Mouse (Mus musculus) embryonic facial prominence, embryonic 15.5 days (tissue): ENCODE results near the gene Tanc2. TPM values are rescaled to one million over a fixed set of nuclear protein-coding genes. Genes with fewer than 3 reads are reported as not detected.

ENCODE experiments used
- ATAC-seq: fragments of 200-750 bp; cut with Nextera tagmentation; 2 replicates; pipeline ENCODE4 v1.8.0; 2017; ENCODE audit warnings: low read depth, moderate TSS enrichment; ENCODE audit not compliant: insufficient number of reproducible peaks, low FRiP score, low TSS enrichment
- H3K27ac ChIP-seq: fragments of 300-500 bp; sonication (generic); replicated peaks from 2 replicates; pipeline ENCODE4 v1.5.1; 2015; ENCODE audit warnings: mild to moderate bottlenecking, inconsistent platforms
- H3K27me3 ChIP-seq: fragments of 300-500 bp; sonication (generic); 2 replicates; pipeline ENCODE4 v1.6.1; 2015; ENCODE audit warnings: inconsistent platforms
- H3K36me3 ChIP-seq: fragments of 300-500 bp; sonication (generic); 2 replicates; pipeline ENCODE4 v1.6.1; 2015; ENCODE audit warnings: mild to moderate bottlenecking, inconsistent platforms
- H3K4me1 ChIP-seq: fragments of 300-500 bp; sonication (generic); 2 replicates; pipeline ENCODE4 v1.6.1; 2015; ENCODE audit warnings: inconsistent platforms
- H3K4me2 ChIP-seq: fragments of 300-500 bp; sonication (generic); replicated peaks from 2 replicates; pipeline ENCODE4 v1.6.1; 2015; ENCODE audit warnings: mild to moderate bottlenecking, inconsistent platforms
- H3K4me3 ChIP-seq: fragments of 300-500 bp; sonication (generic); replicated peaks from 2 replicates; pipeline ENCODE4 v1.5.1; 2015; ENCODE audit warnings: mild to moderate bottlenecking, inconsistent platforms
- H3K9ac ChIP-seq: fragments of 300-500 bp; sonication (generic); 2 replicates; pipeline ENCODE4 v1.6.1; 2015; ENCODE audit warnings: inconsistent platforms
- H3K9me3 ChIP-seq: fragments of 300-500 bp; sonication (generic); replicated peaks from 2 replicates; pipeline ENCODE4 v1.6.1; 2016; ENCODE audit warnings: inconsistent platforms
- WGBS: fragments of 180-500 bp; shearing (Covaris S2); methylation state at CpG from one replicate; pipeline ENCODE4 v1.1.7; 2015; 5-methylcytosine and 5-hydroxymethylcytosine counted together
- polyA plus RNA-seq: library from polyadenylated mRNA; unstranded; fragments of >200 nt; fragmentation: Nextera tagmentation; extraction: Ambion mirVana; gene quantifications from 2 replicates; pipeline ENCODE4 v1.2.1, GENCODE M21; 2015

Tanc2 gene
- polyA plus RNA-seq, 1 experiment from 2014 or later, result 12.7 TPM

DNA sequence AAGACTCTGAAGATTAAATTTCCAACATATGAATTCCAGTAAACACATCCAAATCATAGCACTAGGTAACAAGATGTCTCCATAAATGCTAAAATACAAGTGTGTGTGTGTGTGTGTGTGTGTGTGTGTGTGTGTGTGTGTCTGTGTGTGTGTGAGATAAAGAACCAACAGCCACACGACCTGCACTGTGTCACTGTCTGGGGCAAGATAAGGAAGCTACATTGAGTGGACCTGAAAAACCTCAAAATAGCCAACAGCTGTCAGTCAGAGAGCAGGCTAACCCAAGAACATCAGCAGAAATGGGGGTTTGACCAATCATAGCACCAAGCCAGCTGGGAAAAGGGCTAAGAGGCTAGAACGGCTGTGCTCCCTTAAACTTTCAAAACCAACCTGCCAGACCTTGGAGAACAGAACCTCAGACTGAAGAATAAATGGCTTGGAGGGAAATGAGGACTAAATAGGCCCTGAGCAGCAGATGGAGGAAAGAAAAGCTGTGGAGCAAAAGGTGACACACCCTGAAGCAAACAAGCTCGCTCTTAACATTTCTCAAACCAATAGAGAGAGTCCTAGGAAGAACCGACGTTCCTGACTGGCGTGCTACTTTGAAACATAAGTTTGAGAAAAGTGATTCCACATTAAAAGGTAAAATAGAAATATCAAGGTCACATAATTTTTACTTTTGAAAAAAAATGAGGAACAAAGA is 30.8 kb upstream of the Tanc2 start:
- WGBS, result 80% methylated on average over 6 of the region's 6 CpGs
- no peak for ATAC-seq
- no peaks in the 10 kb centered on the region for H3K36me3 ChIP-seq
- H3K4me1 ChIP-seq, result peaks cover 8% of the 10 kb centered on the region; the same call in 1 of the 2 replicates
- H3K27me3 ChIP-seq, result no peaks in the 10 kb centered on the region; the same call in 1 of the 2 replicates
- no peaks in the 10 kb centered on the region for H3K9me3 ChIP-seq
- H3K9ac ChIP-seq, result no peak overlapping the region
- H3K4me3 ChIP-seq, result no peak overlapping the region
- no peak overlapping the region for H3K27ac ChIP-seq
- H3K4me2 ChIP-seq, result no peak overlapping the region

DNA sequence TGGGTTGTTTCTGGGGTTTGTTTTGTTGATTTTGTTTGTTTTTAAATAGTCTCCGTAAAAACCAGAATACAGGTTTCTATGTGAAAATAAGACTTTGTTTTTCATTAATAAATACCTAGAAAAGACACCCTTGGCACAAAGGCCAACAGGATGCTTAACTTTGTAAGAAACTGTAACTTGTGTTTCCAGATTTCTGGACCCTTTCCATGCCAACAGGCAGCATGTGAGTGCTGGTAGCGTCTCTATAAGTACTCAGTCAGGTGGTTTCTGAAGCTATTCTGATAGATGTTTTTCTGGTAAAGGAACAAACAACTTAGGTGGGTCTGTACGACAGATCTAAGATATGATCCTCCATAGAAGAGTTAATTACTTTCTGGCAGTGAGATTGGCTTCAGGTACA is 26.2 kb upstream of the Tanc2 start:
- Histone ChIP-seq H3K4me3 (no peak overlapping the region), H3K9me3 (no peaks in the 10 kb centered on the region), H3K4me2 (no peak overlapping the region), H3K9ac (no peak overlapping the region), H3K4me1 (no peaks in the 10 kb centered on the region), H3K27ac (no peak overlapping the region), H3K36me3 (no peaks in the 10 kb centered on the region), H3K27me3 (no peaks in the 10 kb centered on the region; the same call in 1 of the 2 replicates)
- no peak for ATAC-seq
- 83% methylated on average over 3 of the region's 3 CpGs for WGBS

DNA sequence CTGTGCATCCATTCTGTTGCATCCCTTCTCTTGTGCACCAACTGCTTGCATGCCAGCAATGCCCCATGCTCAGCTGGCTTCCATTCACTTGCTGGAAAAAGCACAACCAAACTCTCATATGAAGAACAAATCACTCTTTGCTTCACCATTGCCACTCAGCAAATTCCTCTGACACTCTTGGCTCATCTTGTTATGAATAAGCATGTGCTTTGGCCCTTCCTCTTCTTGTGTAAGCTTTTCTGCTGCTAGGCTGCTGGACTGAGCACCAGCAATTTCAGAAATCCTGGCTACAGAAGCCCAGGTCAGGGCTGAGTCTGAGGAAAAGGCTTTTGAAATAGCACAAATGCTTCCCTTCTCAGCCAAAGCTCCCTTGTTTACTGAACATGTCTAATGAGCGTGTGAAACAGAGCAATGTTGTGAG is 22.6 kb upstream of the Tanc2 start:
- H3K9ac ChIP-seq, result no peak overlapping the region
- no peaks in the 10 kb centered on the region for H3K36me3 ChIP-seq
- no peak overlapping the region for H3K4me2 ChIP-seq
- no peaks in the 10 kb centered on the region for H3K4me1 ChIP-seq
- H3K27me3 ChIP-seq, result no peaks in the 10 kb centered on the region
- WGBS, result 68% methylated on average over 1 of the region's 1 CpGs
- H3K27ac ChIP-seq, result no peak overlapping the region
- no peaks in the 10 kb centered on the region for H3K9me3 ChIP-seq
- no peak for ATAC-seq
- no peak overlapping the region for H3K4me3 ChIP-seq

DNA sequence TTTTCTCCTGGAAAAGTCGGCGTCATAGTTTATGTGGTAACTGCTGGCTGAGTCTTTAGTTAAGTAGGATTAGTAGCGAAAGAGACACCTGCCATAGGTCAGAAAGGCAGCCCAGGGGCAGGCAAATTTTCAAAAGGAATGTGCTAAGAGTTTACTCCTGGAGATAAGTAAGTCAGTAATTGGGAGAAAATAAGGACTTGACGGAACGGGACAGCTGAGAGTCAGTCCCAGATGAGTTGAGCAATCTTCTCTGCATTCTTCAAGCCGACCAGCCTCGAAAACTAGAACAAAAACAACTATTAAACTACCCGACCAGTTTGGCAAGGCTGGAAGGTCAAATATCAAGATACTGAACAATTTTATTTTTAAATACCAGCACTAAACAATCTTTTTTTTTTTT is 17.8 kb upstream of the Tanc2 start:
- Histone ChIP-seq H3K27ac (no peak overlapping the region), H3K4me2 (no peak overlapping the region), H3K9ac (no peak overlapping the region), H3K27me3 (no peaks in the 10 kb centered on the region), H3K4me3 (no peak overlapping the region), H3K36me3 (no peaks in the 10 kb centered on the region), H3K4me1 (no peaks in the 10 kb centered on the region), H3K9me3 (no peaks in the 10 kb centered on the region)
- 45% methylated on average over 8 of the region's 8 CpGs for WGBS
- no peak for ATAC-seq

DNA sequence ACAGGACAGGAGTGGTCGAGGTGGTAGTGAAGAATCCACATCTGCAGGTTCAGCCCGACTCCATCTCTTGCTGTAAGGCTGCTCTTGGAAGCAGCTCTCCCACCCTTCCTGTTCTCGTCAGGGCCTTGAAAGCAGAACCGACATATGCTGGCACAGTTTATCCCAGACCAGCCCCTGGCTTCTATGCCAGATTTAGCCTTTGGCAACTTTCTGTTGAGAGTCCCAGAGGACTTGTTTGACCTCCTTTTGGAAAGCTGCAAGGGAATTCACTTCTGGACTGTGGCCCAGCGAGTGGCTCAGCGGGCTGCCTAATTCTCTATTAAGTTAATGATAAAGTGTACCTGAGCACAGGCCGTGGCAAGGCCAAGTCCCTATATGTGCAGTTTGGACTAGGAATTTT is 15.5 kb upstream of the Tanc2 start:
- Histone ChIP-seq H3K27me3 (no peaks in the 10 kb centered on the region), H3K4me3 (no peak overlapping the region), H3K9me3 (no peaks in the 10 kb centered on the region), H3K36me3 (no peaks in the 10 kb centered on the region), H3K9ac (no peak overlapping the region), H3K4me2 (no peak overlapping the region), H3K27ac (no peak overlapping the region), H3K4me1 (no peaks in the 10 kb centered on the region)
- no peak for ATAC-seq
- 49% methylated on average over 7 of the region's 7 CpGs for WGBS

DNA sequence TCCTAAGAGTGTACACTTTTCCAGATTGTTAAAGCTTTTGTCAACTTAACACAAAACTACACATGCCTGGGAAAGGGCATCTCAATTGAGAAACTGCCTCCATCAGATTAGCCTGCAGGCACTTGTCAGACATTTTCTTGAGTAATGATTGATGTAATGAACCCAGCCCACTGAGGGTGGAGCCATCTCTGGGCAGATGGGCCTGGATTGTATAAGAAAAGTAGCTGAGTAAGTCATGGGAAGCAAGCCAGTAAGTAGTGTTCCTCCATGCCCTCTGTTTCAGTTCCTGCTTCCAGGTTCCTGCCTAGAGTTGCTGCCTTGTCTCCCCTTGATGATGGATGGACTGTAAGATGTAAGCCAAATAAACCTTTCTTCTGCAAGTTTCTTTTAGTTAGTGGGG is 12.6 kb upstream of the Tanc2 start:
- H3K4me1 ChIP-seq, result no peaks in the 10 kb centered on the region
- H3K4me2 ChIP-seq, result no peak overlapping the region
- no peak overlapping the region for H3K9ac ChIP-seq
- H3K27ac ChIP-seq, result no peak overlapping the region
- no peak overlapping the region for H3K4me3 ChIP-seq
- no peaks in the 10 kb centered on the region for H3K9me3 ChIP-seq
- H3K36me3 ChIP-seq, result no peaks in the 10 kb centered on the region
- ATAC-seq, result no peak
- H3K27me3 ChIP-seq, result no peaks in the 10 kb centered on the region

DNA sequence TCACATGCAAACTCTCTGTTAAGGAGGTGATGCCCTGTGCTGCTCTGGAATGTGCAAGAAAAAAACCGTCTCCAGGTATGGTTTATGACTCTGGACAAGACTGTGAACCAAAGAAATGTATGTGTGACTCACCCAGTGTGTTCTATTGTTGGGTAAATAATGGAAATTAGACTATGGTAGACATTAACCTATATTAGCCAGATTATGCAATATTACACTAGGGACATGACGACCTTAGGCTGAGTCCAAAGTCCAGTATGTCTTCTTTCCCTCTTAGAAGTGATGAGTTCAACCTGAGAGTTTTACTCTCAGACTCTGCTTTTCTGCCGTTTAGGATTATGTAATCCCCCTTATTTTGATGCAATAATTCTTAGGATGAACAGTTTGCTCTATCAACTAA is 7.8 kb upstream of the Tanc2 start:
- no peak overlapping the region for H3K4me3 ChIP-seq
- 86% methylated on average over 3 of the region's 3 CpGs for WGBS
- H3K27me3 ChIP-seq, result no peaks in the 10 kb centered on the region
- H3K9me3 ChIP-seq, result no peaks in the 10 kb centered on the region
- H3K36me3 ChIP-seq, result no peaks in the 10 kb centered on the region
- H3K4me2 ChIP-seq, result no peak overlapping the region
- no peaks in the 10 kb centered on the region for H3K4me1 ChIP-seq
- no peak for ATAC-seq
- H3K27ac ChIP-seq, result no peak overlapping the region
- H3K9ac ChIP-seq, result no peak overlapping the region

DNA sequence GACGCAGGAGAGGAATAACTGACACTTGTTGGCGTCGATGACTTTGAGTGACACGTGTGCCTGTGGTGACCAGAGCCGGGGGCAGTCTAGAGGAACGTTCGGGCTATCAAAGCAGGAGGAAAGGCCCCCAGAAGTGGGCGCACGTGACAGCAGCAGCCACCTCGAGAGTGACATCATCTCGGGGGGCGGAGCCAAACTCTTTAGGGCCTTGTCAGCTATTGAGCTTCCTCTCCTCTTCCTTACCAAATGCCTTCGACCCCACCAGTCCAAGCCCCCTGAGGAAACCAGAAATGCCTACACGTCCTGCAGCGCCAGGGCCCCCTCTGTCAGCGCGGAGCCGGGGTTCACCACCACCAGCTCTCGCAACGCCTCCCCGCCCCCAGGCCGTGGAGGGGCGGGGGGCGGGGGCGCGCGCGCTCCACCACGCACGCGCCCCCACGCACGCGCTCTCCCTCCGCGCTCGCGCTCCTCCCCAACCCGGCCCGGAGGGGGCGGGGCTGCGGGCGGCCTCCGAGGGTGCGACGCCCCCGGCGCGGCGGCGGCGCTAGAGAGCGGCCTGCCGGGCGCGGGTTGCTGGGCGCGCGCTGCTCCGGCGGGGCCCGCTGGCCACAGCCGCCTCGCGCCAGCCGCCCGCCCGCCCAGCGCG is 432 bp upstream of the Tanc2 start:
- no peaks in the 10 kb centered on the region for H3K27me3 ChIP-seq
- H3K4me1 ChIP-seq, result peaks cover 3% of the 10 kb centered on the region; the same call in 1 of the 2 replicates
- H3K36me3 ChIP-seq, result no peaks in the 10 kb centered on the region
- peak overlapping the region; percentile 85 for H3K9ac ChIP-seq
- H3K4me3 ChIP-seq, result peak overlapping the region; percentile 86
- H3K9me3 ChIP-seq, result no peaks in the 10 kb centered on the region
- peak; percentile 92 for ATAC-seq
- peak overlapping the region; percentile 88 for H3K27ac ChIP-seq
- under 1% methylated on average over 45 of the region's 70 CpGs for WGBS
- H3K4me2 ChIP-seq, result peak overlapping the region; percentile 78

DNA sequence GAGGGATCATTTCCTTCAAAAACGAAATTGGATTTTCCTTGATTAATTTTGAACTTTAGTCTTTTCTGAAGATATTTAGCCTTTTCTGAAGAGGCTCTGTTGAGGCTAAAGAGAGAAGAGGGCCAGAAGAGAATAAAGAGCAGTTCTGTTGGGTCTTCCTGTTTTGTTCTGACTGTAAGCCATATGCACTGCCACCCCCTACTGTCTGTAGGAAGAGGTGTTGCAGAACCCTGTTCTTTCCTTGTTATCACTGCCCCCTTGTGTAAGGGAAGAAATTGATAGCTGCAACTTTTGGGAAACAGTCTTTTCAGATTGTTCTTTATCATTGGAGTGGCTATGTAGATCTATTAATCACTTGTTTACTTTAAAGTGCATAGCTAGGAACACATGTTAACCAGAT is 2.1 kb downstream of the Tanc2 start:
- H3K36me3 ChIP-seq, result no peaks in the 10 kb centered on the region
- 14% methylated on average over 1 of the region's 1 CpGs for WGBS
- no peak for ATAC-seq

DNA sequence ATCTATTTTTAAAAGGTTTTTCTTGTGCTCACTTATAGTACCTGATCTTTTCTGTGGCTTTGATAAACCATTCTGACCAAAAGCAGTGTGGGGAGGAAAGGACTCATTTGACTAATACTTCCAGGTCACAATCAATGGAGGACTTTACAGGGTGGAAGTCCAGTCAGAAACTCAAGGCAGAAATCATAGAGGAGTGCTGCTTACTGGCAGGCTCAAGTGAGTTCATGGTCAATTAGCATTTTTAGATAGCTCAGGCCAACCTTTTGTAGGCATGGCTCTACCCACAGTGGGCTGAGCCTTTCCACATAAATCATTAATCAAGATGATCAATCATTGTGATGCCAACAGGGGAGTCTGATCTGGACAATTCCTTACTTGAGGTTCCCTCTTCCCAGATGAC is 12.4 kb downstream of the Tanc2 start:
- no peak overlapping the region for H3K4me3 ChIP-seq
- no peaks in the 10 kb centered on the region for H3K27me3 ChIP-seq
- no peaks in the 10 kb centered on the region for H3K36me3 ChIP-seq
- no peak overlapping the region for H3K4me2 ChIP-seq
- H3K9me3 ChIP-seq, result no peaks in the 10 kb centered on the region
- H3K4me1 ChIP-seq, result no peaks in the 10 kb centered on the region
- H3K9ac ChIP-seq, result no peak overlapping the region
- ATAC-seq, result no peak
- no peak overlapping the region for H3K27ac ChIP-seq

More for the DNA sequence above, 2.1 kb downstream of the Tanc2 start:
- H3K4me2 ChIP-seq, result no peak overlapping the region
- H3K27ac ChIP-seq, result no peak overlapping the region
- H3K27me3 ChIP-seq, result no peaks in the 10 kb centered on the region
- no peaks in the 10 kb centered on the region for H3K9me3 ChIP-seq
- peaks cover 3% of the 10 kb centered on the region; the same call in 1 of the 2 replicates for H3K4me1 ChIP-seq
- H3K4me3 ChIP-seq, result no peak overlapping the region
- H3K9ac ChIP-seq, result no peak overlapping the region

DNA sequence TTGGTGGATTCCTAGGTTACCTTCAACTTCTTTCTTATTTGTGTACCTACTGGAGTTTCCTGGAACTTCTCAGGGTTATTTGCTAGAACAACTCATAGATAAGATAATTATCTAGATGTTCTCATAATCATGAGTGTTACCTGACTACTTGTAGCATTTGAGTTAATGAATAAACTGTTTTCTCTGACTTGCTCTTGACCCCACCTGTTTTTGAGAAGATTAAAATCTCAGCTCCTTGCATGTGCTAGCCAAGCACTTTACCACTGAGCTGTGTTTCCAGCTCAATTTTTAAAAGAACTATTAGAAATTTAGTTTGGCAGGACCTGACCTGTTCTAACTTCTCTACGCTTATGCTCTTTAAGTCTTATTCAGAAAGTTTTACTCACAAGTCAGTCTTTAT is 36.4 kb downstream of the Tanc2 start:
- H3K27me3 ChIP-seq, result no peaks in the 10 kb centered on the region
- WGBS, result 70% methylated on average over 1 of the region's 1 CpGs
- H3K9ac ChIP-seq, result no peak overlapping the region
- no peak for ATAC-seq
- H3K4me1 ChIP-seq, result no peaks in the 10 kb centered on the region
- no peak overlapping the region for H3K27ac ChIP-seq
- H3K36me3 ChIP-seq, result no peaks in the 10 kb centered on the region
- no peak overlapping the region for H3K4me3 ChIP-seq
- H3K4me2 ChIP-seq, result no peak overlapping the region
- no peaks in the 10 kb centered on the region for H3K9me3 ChIP-seq

DNA sequence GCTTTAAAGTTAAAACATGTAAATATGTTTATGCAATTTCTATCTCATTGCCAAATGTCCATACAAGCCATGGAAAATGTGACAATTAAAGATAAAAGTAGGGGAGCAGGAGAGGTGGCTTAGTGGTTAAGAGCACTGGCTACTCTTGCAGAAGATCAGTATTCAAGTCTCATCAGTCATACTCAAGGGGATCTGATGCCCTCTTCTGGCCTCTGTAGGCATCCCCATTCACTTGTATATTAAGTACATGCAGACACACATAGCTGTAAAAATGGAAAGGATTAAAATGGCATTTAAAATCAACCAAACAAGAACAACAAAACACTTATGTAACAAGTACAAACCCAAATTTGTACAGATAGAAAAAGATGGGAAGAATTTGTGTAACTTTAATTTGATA is 54.2 kb downstream of the Tanc2 start:
- H3K4me3 ChIP-seq, result no peak overlapping the region
- H3K27me3 ChIP-seq, result no peaks in the 10 kb centered on the region
- no peak overlapping the region for H3K27ac ChIP-seq
- H3K9ac ChIP-seq, result no peak overlapping the region
- no peaks in the 10 kb centered on the region for H3K9me3 ChIP-seq
- no peak overlapping the region for H3K4me2 ChIP-seq
- no peaks in the 10 kb centered on the region for H3K4me1 ChIP-seq
- no peak for ATAC-seq
- no peaks in the 10 kb centered on the region for H3K36me3 ChIP-seq
